Mouse (Mus musculus): ENCODE data around the gene Smug1. TPM values are rescaled to one million over a fixed set of nuclear protein-coding genes. Genes with fewer than 3 reads are reported as not detected.

Smug1 gene
- polyA plus RNA-seq, 2 experiments, result 3.8 to 4.4 TPM

DNA sequence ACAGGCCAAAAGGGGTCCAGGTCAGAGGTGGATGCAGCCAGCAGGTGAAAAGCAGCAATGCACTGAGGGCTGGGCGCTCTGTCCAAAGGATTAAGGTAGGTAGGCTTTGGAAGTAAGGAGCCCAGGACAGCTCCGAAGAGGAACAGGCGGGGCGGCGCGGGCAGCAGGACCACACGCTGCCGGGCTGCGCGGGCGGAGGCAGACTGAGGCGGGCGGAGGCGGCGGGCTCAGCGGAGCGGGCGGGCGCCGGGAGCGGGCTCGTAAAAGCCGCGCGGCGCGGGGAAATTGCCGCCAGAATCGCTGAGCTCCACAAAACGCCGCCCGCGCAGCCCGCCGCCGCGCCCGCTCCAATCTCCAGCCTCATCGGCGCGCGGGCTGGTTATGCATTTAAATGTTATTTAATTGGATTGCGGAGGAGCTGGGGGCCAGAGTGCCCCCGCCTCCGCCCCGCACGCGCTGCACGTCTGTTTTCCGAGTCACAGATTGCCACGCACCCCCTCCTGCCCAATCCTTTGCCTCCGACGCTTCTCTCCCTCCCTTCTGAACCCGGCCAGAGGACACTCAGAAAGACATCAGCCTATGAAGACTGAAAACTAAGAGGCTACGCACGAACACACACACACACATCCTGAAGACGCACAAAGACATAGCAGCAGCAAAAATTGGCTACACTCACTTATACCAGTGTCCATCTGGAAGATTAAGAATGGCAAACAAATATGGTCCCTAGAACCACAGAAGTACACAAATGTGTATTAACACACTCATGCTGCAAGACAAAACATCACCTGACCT is 20.1 kb downstream of the Smug1 start:
- no peaks in the 10 kb centered on the region for H3K36me3 ChIP-seq (replicated peaks; ENCODE audit: control insufficient read depth, insufficient read depth, low read depth)
- no peaks in the 10 kb centered on the region for H3K9me3 ChIP-seq (ENCODE audit: control insufficient read depth, low read length)
- no peaks in the 10 kb centered on the region for H3K4me1 ChIP-seq (replicated peaks; ENCODE audit: control insufficient read depth in 2 of 2, insufficient read depth in 2 of 2, low read length in 1 of 2)
- ATAC-seq (ENCODE audit: insufficient read depth), result no peak
- WGBS (ENCODE audit: insufficient replicate concordance), result 4% methylated on average over 56 of the region's 57 CpGs
- no peak overlapping the region for H3K27ac ChIP-seq
- DNase-seq (ENCODE audit: low read depth in 3 of 3, low spot score in 3 of 3), result no peak
- H3K4me2 ChIP-seq (ENCODE audit: low read depth), result peak overlapping the region; percentile 8; the same call in 1 of the 2 replicates
- H3K9ac ChIP-seq (replicated peaks), result no peak overlapping the region
- no peak overlapping the region; a peak in 1 of 4 replicates for H3K4me3 ChIP-seq (ENCODE audit: insufficient read depth in 1 of 2, low read depth in 2 of 2, low read length in 2 of 2)
- peaks cover 50% of the 10 kb centered on the region for H3K27me3 ChIP-seq (ENCODE audit: control insufficient read depth, insufficient read depth, low read length)
- TF ChIP-seq EP300 (IDR thresholded peaks at IDR 0.05; ENCODE audit: low read depth) (no peak), CTCF (IDR thresholded peaks at IDR 0.05; ENCODE audit: low read depth) (no peak)

DNA sequence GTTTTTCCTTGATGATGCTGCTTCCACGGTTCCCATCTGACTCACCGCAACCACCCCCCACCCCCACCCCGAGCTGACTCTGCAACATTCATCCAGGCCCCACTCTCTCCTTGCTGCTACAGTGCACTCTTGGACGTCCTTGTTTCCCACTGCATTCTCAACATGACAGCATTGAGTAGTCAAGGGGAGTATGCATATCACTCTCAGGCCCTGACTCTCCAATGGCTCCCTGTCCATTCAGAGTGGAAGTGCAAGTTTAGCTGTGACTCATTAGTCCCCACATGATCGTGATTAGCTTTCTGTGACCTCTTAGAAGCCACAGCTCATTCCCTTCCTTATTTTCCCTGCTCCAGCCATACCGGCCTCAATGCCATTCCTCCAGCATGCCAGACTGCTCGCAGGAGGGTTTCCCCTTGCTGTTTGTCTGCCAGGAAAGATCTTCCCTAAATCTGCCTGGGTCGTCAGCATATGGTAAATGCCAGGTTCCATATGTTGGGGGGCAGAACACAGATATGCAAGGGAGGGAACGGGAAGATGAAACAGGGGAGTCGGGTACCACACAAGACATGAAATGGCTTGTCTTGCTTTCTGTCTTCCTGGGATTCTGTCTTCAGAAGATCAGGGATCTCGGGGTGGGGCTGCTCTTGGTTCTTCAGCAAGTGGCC is 21.1 kb downstream of the Smug1 start:
- no peak for DNase-seq (ENCODE audit: low read depth in 3 of 3, low spot score in 3 of 3)
- Histone ChIP-seq H3K27me3 (ENCODE audit: control insufficient read depth, insufficient read depth, low read length) (peaks cover 50% of the 10 kb centered on the region), H3K9me3 (ENCODE audit: control insufficient read depth, low read length) (no peaks in the 10 kb centered on the region), H3K4me3 (ENCODE audit: insufficient read depth in 1 of 2, low read depth in 2 of 2, low read length in 2 of 2) (no peak overlapping the region), H3K4me2 (ENCODE audit: low read depth) (no peak overlapping the region), H3K36me3 (replicated peaks; ENCODE audit: control insufficient read depth, insufficient read depth, low read depth) (no peaks in the 10 kb centered on the region), H3K9ac (replicated peaks) (no peak overlapping the region), H3K4me1 (replicated peaks; ENCODE audit: control insufficient read depth in 2 of 2, insufficient read depth in 2 of 2, low read length in 1 of 2) (no peaks in the 10 kb centered on the region), H3K27ac (no peak overlapping the region)
- ATAC-seq (ENCODE audit: insufficient read depth), result no peak
- WGBS (ENCODE audit: insufficient replicate concordance), result 45% methylated on average over 11 of the region's 11 CpGs
- TF ChIP-seq EP300 (IDR thresholded peaks at IDR 0.05; ENCODE audit: low read depth) (no peak), CTCF (IDR thresholded peaks at IDR 0.05; ENCODE audit: low read depth) (no peak)

DNA sequence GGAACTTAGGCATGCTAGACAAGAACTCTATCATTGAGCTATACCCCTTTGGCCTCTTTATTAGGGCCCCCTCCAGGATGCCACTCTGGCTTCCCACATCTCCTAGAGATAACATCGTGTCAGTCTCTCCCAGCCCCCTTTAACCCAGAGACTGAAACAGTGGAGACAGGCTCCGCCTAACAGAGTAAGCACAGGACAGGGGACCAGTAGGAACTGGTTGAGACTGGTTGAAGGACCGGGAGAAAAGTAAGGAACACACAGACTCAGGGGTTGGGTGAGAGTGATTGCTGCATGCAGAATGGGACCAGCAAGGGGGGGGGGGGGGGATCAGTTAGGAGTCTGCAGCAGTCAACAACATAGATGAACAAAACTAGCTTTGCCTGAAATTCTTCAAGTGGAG is 22.7 kb downstream of the Smug1 start:
- Histone ChIP-seq H3K4me2 (ENCODE audit: low read depth) (no peak overlapping the region), H3K4me3 (ENCODE audit: insufficient read depth in 1 of 2, low read depth in 2 of 2, low read length in 2 of 2) (no peak overlapping the region), H3K9me3 (ENCODE audit: control insufficient read depth, low read length) (no peaks in the 10 kb centered on the region), H3K9ac (replicated peaks) (no peak overlapping the region), H3K4me1 (replicated peaks; ENCODE audit: control insufficient read depth in 2 of 2, insufficient read depth in 2 of 2, low read length in 1 of 2) (no peaks in the 10 kb centered on the region), H3K36me3 (replicated peaks; ENCODE audit: control insufficient read depth, insufficient read depth, low read depth) (no peaks in the 10 kb centered on the region), H3K27ac (no peak overlapping the region), H3K27me3 (ENCODE audit: control insufficient read depth, insufficient read depth, low read length) (peaks cover 47% of the 10 kb centered on the region)
- ATAC-seq (ENCODE audit: insufficient read depth), result no peak
- TF ChIP-seq CTCF (IDR thresholded peaks at IDR 0.05; ENCODE audit: low read depth) (no peak), EP300 (IDR thresholded peaks at IDR 0.05; ENCODE audit: low read depth) (no peak)
- 9% methylated on average over 3 of the region's 3 CpGs for WGBS (ENCODE audit: insufficient replicate concordance)
- DNase-seq (ENCODE audit: low read depth in 3 of 3, low spot score in 3 of 3), result no peak

DNA sequence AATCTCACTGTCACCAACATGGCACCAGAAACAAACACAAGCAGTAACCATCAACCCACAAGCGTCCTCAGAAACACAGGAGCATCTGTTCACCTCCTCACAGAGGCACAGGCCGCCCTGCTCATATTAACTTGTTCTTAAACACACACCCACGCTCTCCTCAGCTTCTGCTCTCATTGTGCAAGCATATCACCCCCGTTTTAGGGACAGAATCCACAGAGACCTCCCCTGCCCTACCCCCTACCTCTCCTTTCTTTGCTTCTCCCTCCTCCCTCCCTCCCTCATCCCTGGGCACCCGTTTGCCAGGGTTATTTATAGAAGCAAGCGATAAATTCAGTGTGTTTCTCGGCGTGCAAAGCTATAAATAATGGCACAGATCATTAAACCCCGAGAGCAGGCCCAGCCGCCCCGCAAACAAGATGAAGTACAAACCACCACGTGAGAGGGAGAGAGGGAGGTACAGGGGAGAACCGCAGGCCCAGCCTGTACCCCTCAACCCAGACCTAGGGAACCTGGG is 31.4 kb downstream of the Smug1 start:
- no peak for ATAC-seq (ENCODE audit: insufficient read depth)
- 35% methylated on average over 13 of the region's 13 CpGs for WGBS (ENCODE audit: insufficient replicate concordance)
- Histone ChIP-seq H3K27ac (no peak overlapping the region), H3K4me3 (ENCODE audit: insufficient read depth in 1 of 2, low read depth in 2 of 2, low read length in 2 of 2) (no peak overlapping the region), H3K4me2 (ENCODE audit: low read depth) (no peak overlapping the region), H3K9ac (replicated peaks) (no peak overlapping the region), H3K4me1 (replicated peaks; ENCODE audit: control insufficient read depth in 2 of 2, insufficient read depth in 2 of 2, low read length in 1 of 2) (no peaks in the 10 kb centered on the region), H3K36me3 (replicated peaks; ENCODE audit: control insufficient read depth, insufficient read depth, low read depth) (no peaks in the 10 kb centered on the region), H3K27me3 (ENCODE audit: control insufficient read depth, insufficient read depth, low read length) (no peaks in the 10 kb centered on the region; the same call in 1 of the 2 replicates), H3K9me3 (ENCODE audit: control insufficient read depth, low read length) (no peaks in the 10 kb centered on the region)
- no peak for DNase-seq (ENCODE audit: low read depth in 3 of 3, low spot score in 3 of 3)
- TF ChIP-seq EP300 (IDR thresholded peaks at IDR 0.05; ENCODE audit: low read depth) (no peak), CTCF (IDR thresholded peaks at IDR 0.05; ENCODE audit: low read depth) (no peak)
